ENCODE assay signal across 8 mouse cellular contexts in genomic region chr1:151343571-151344282, GRCm38 (mm10). TPM values are rescaled to one million over a fixed set of nuclear protein-coding genes. Genes with fewer than 3 reads are reported as not detected.
DNase-seq lines count a peak whose midpoint lies in the region; ATAC-seq and TF ChIP-seq lines count a peak whose summit lies in the region.

No protein-coding gene starts in this region.

- H3K4me2 ChIP-seq in heart, embryonic 11.5 days: peak overlapping the region; percentile 83
- peak overlapping the region; percentile 68 for H3K4me2 ChIP-seq in kidney, postnatal 0 days (ENCODE audit: low read length)
- peak overlapping the region; percentile 61 for H3K4me2 ChIP-seq in stomach, postnatal 0 days (replicated peaks; ENCODE audit: low read depth)

- no peaks in the 10 kb centered on the region for H3K27me3 ChIP-seq in heart, embryonic 11.5 days (ENCODE audit: control insufficient read depth, insufficient read depth, low read length)
- no peaks in the 10 kb centered on the region for H3K27me3 ChIP-seq in kidney, postnatal 0 days (ENCODE audit: insufficient read depth, low read length)
- H3K27me3 ChIP-seq in stomach, postnatal 0 days (ENCODE audit: control insufficient read depth, insufficient read depth, low read length): no peaks in the 10 kb centered on the region

- H3K36me3 ChIP-seq in heart, embryonic 11.5 days (ENCODE audit: control insufficient read depth, insufficient read depth, low read length): no peaks in the 10 kb centered on the region
- H3K36me3 ChIP-seq in kidney, postnatal 0 days (ENCODE audit: insufficient read depth, low read length): no peaks in the 10 kb centered on the region
- no peaks in the 10 kb centered on the region for H3K36me3 ChIP-seq in stomach, postnatal 0 days (ENCODE audit: control insufficient read depth, insufficient read depth, low read length)

- ATAC-seq in heart, embryonic 11.5 days (replicated peaks; ENCODE audit: insufficient number of reproducible peaks, low FRiP score, low TSS enrichment): peak; percentile 12; the same call in 1 of the 2 replicates
- ATAC-seq in kidney, postnatal 0 days (replicated peaks; ENCODE audit: low FRiP score, low read depth): no peak
- ATAC-seq in stomach, postnatal 0 days (ENCODE audit: low FRiP score, low TSS enrichment): no peak

- peak; percentile 32; the same call in 1 of the 2 replicates for TF ChIP-seq CTCF in kidney, postnatal 0 days (IDR thresholded peaks at IDR 0.05; ENCODE audit: low read depth)
- peak; percentile 39 for TF ChIP-seq CTCF in stomach, postnatal 0 days (IDR thresholded peaks at IDR 0.05; ENCODE audit: low read depth)

- H3K4me1 ChIP-seq in heart, embryonic 11.5 days (ENCODE audit: control insufficient read depth, insufficient read depth, low read length): peaks cover 47% of the 10 kb centered on the region
- H3K4me1 ChIP-seq in kidney, postnatal 0 days (replicated peaks; ENCODE audit: insufficient read depth, low read length): 0 out of 2 replicates have a peak, but pooled peaks cover 8% of the 10 kb centered on the region
- 0 out of 2 replicates have a peak, but pooled peaks cover 2% of the 10 kb centered on the region for H3K4me1 ChIP-seq in stomach, postnatal 0 days (replicated peaks; ENCODE audit: control insufficient read depth, insufficient read depth)

- peak overlapping the region; percentile 97 for H3K4me3 ChIP-seq in heart, embryonic 11.5 days (ENCODE audit: low read depth, low read length)
- peak overlapping the region; percentile 94 for H3K4me3 ChIP-seq in kidney, postnatal 0 days (replicated peaks; ENCODE audit: low read depth, low read length)
- H3K4me3 ChIP-seq in stomach, postnatal 0 days (ENCODE audit: low read depth, low read length): peak overlapping the region; percentile 88

- WGBS in heart, embryonic 11.5 days (ENCODE audit: insufficient replicate concordance): under 1% methylated on average over 17 of the region's 17 CpGs
- WGBS in kidney, postnatal 0 days: 2% methylated on average over 17 of the region's 17 CpGs
- WGBS in stomach, postnatal 0 days: 3% methylated on average over 17 of the region's 17 CpGs

- DNase-seq in heart, adult 11 months: peak; percentile 95
- DNase-seq in heart, postnatal 14 days: no peak
- DNase-seq in cerebellum, adult 11 months: peak; percentile 15
- peak; percentile 40 for DNase-seq in kidney, postnatal 0 days (ENCODE audit: low spot score)
- DNase-seq in mesoderm, embryonic 11.5 days (ENCODE audit: low read depth, low spot score): peak; percentile 38
- peak; percentile 47 for DNase-seq in stomach, postnatal 0 days (ENCODE audit: low spot score)
- DNase-seq in layer of hippocampus, adult 11-12 months (ENCODE audit: low spot score): no peak

- peak overlapping the region; percentile 99 for H3K9ac ChIP-seq in heart, embryonic 11.5 days (ENCODE audit: low read depth, low read length)
- peak overlapping the region; percentile 95 for H3K9ac ChIP-seq in kidney, postnatal 0 days (ENCODE audit: low read depth, low read length)
- H3K9ac ChIP-seq in stomach, postnatal 0 days (ENCODE audit: low read length): peak overlapping the region; percentile 91

- H3K27ac ChIP-seq in heart, embryonic 11.5 days (ENCODE audit: low read depth, low read length): peak overlapping the region; percentile 95
- peak overlapping the region; percentile 97 for H3K27ac ChIP-seq in kidney, postnatal 0 days
- peak overlapping the region; percentile 88 for H3K27ac ChIP-seq in stomach, postnatal 0 days (replicated peaks)

- intact Hi-C loops in heart, postnatal 14 days (cut with DNase I): loop anchor here (2.0 to 5.0 kb wide), 4 partner anchors 56 to 263 kb away; no protein-coding TSS in a partner anchor

- H3K9me3 ChIP-seq in heart, embryonic 11.5 days (replicated peaks; ENCODE audit: control insufficient read depth, low read length): no peaks in the 10 kb centered on the region
- H3K9me3 ChIP-seq in kidney, postnatal 0 days (replicated peaks; ENCODE audit: low read length): no peaks in the 10 kb centered on the region
- no peaks in the 10 kb centered on the region for H3K9me3 ChIP-seq in stomach, postnatal 0 days (ENCODE audit: control insufficient read depth, low read length)

- no peak for TF ChIP-seq EP300 in stomach, postnatal 0 days (optimal IDR thresholded peaks at IDR 0.05)

RNA-seq across cellular contexts. Expression of gene Ivns1abp, which starts 0.6 kb away (rescaled TPM):
- total RNA-seq in heart, postnatal 14 days (2021): 100 to 1,000 TPM; 450 to 452 TPM
- polyA plus RNA-seq in heart, embryonic 11.5 days (2014; fragmentation: Nextera tagmentation; extraction: Ambion mirVana): 228 and 296 TPM in 2 replicates
- 432 and 474 TPM in 2 replicates for polyA plus RNA-seq in kidney, postnatal 0 days (2015; fragmentation: Nextera tagmentation; extraction: Ambion mirVana)
- 92.8 and 97.5 TPM in 2 replicates for polyA plus RNA-seq in stomach, postnatal 0 days (2015; fragmentation: Nextera tagmentation; extraction: Ambion mirVana)

Comparison
In these comparisons a context has a peak if more than half of its experiments do, and no peak if none do; other contexts are left out.
1. DNase-seq: peak in heart, adult 11 months (single experiment), cerebellum, adult 11 months (single experiment), kidney, postnatal 0 days (single experiment), mesoderm, embryonic 11.5 days (single experiment) and stomach, postnatal 0 days (single experiment); none in heart, postnatal 14 days (0 of 2) and layer of hippocampus, adult 11-12 months (single experiment).
2. Peak in every context shown above with its lines, with median percentiles within 50 percentile points of each other: H3K27ac ChIP-seq, H3K4me2 ChIP-seq, H3K4me3 ChIP-seq and H3K9ac ChIP-seq.